Mouse (Mus musculus) heart, adult 8-10 months (tissue): ENCODE results near the gene Pde4b. TPM values are rescaled to one million over a fixed set of nuclear protein-coding genes. Genes with fewer than 3 reads are reported as not detected.

Source experiments
- DNase-seq: peaks from one replicate; pipeline ENCODE4 v3.0.0; 2022; ENCODE audit warnings: low spot score
- total RNA-seq, 4 experiments: library from RNA; stranded (reverse); gene quantifications; 2 replicates each; pipeline ENCODE4 v1.2.4; 2022

The Pde4b gene
- total RNA-seq, 4 experiments from 2014 or later, result 19.7 to 32.0 (median 21.1) TPM

DNA sequence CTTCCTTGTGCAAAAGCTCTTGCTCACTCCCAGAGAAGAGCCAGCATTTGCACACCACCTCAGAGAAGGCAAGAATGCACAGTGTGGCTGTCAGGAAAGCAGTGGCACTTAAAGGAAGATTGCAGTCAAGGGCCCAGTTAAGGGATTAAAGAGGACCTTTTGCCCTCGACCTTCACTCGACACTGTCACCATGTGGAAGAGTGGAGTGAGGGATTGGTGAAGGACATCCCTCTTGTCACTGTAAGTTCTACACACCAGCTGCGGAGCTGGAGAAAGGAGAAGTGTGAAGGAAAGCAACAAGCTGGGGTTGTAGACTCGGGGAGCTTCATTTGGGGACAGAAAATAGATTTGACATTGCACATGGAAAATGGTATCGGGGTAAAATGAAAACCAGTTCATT lies 89.9 kb downstream of the Pde4b start:
- DNase-seq, result no peak

DNA sequence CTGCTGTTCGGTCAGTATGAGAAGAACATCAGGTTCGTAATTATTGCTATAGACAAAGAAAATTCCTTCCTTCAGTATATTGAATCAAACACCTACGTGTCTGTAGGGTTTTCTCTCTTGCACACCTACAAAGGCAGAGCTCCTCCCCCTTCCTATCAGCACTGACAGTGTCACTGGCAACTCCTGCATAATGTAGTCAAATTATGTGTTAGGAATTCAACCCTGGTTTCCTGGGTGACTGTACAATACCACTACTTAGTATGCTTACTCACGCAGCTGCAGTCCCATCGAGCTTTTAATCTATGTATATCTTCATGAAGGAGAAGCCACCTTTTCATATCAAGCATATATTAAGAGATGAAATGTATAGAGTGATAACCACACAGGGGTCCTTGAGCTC lies 99.5 kb downstream of the Pde4b start:
- DNase-seq, result no peak

DNA sequence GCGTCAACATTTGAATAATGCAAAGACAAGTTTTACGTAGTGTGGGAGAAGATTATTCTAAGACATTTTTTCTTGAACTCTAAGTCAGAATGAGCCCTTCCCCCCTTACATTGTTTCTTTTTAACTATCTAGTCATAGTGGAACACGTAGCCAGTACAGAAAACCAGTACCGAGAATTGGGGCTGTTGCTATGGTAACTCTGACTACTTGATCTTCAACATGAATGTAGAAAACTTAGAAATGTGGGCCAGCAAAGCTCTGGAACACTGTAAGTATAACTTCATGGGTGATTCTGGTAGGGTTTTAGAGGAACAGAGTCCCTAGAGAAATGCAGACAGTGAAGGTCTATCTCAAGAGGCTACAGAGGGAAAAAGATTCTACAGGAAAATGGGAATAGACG lies 110.4 kb downstream of the Pde4b start:
- no peak for DNase-seq

DNA sequence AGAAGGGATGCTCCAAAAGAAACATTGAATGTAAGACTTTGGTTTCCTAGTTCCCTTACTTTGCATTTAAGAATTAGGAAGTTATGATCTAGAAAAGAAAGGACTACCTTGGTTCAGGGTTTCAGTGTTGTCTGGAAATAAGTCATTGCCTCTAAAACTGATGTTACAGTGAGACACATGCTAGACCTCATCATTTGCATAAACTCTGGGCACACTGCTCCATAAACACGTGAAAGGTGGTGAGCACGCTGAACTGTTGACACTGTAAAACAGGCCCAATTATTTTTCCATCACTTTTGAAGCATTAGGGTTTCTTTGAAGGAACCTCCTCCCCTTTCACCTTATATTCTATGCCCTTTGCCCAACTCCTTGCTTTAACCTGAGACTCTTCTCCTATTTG lies 122.4 kb downstream of the Pde4b start:
- no peak for DNase-seq

DNA sequence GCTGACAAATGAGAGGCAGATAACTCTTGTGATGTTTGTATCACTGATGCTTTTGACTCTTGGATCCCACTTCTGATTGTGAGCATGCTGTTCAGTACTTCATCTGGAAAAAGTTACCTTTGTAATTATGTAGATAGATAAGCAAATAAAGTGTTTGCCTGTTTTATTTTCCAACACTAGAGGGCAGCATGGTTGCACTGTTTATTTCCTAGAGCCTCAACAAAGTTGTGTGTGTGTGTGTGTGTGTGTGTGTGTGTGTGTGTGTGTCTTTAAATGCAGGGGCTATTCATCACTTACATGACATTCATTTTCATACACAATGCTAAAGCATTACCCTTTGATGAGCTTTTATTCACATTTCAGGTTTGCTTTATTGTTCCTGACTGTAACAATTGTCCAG lies 139.4 kb downstream of the Pde4b start:
- peak; percentile 19 for DNase-seq

DNA sequence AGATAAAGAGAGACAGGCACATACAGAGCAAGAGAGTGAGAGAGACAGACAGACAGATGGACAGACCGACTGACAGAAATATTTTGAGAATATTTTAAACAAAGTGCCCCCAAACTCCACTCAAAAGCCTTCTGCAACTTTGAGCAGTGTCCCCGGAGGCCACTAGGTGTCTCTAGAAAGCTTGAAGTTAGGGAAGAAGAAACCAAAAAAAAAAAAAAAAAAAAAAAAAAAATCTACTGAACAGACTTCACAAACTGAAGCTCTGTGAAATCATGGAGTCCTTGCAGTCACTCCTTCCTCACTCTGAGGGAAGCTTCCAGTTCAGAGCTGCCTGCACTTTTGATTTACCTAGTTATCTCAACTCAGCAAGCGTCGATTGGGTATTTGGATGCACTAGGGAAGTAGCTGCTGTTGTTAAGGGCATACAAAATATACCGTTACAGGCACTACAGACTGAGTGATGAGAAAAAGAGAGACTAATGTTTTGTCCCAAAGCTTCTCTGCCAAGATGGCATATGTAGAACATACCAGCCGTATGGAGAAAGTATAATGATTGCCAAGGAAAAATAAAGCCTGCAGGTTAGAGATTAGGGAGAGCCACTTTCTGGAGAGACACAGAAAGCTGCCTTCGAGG lies 141.7 kb downstream of the Pde4b start:
- peak; percentile 13 for DNase-seq

DNA sequence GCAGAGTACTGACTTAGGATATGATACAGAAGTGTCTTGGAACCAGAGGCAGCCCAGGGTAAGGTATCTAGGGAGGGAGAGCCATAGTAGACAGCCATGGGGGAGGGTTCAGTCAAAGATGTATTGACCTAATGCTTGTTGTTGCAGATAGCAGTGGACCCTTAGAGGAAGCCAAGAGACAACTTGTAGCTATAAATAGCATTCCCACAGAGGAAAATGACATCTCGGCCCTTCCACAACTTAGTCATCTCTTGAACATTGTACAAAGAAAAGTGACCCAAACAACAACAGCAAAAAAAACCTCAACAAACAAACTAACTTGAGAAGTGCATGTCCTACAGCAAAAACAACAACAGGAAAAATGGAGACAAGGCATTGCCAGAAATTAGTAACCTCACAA lies 143.6 kb downstream of the Pde4b start:
- DNase-seq, result no peak

DNA sequence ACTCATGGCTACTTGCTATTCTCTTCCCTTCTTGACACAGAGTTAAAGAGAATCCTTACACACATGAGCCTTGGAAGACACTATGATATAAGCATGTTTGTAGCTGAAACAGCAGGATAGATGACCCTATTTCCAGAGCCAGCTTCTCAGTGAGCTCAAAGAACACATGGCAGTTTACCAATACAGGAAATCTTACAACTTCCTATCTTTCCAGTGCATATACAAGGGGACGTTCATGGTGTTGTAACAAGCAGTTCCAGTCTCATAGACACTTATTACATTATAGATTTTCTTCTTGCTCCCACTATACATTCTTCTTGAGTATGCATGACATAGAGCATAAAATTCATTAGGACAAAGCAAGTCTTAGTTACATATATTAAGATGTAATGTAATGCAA lies 146.3 kb downstream of the Pde4b start:
- no peak for DNase-seq

DNA sequence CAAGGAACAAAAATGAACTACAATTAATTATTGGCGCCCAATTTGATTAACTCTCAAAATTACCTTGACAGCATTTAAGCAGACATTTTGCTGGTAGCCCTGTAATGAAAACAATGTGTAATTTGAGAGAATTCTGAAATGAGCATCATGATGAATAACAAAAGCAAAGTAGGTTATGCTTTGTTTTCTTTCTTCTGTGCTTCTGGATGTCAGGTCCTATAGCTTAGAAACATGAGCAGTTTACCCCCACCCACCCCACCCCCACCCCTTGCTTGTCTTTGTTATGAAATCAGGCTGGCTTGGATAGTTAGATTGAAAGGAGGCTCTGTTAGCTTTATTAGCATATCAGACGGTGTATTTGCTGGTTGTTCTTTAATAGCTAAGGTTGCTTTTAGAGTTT lies 147.8 kb downstream of the Pde4b start:
- no peak for DNase-seq

DNA sequence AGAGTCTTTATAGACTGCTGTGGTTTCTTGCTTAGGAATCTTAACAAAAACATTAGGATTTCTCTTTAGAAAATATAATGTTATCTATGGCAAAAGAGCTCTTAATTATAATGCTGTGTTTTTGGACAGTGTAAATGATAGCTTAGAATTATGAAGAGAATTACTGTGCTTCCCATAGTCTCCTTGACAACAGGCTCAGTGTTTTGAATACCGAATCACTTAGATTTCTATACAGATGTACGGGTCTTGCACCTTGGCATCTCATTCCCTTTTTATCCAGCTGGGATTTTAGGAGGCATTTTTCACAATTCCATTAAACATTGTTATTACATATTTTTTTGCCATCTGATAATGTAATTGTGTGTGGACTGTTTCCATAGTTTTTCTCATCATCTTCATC lies 151.8 kb downstream of the Pde4b start:
- no peak for DNase-seq

DNA sequence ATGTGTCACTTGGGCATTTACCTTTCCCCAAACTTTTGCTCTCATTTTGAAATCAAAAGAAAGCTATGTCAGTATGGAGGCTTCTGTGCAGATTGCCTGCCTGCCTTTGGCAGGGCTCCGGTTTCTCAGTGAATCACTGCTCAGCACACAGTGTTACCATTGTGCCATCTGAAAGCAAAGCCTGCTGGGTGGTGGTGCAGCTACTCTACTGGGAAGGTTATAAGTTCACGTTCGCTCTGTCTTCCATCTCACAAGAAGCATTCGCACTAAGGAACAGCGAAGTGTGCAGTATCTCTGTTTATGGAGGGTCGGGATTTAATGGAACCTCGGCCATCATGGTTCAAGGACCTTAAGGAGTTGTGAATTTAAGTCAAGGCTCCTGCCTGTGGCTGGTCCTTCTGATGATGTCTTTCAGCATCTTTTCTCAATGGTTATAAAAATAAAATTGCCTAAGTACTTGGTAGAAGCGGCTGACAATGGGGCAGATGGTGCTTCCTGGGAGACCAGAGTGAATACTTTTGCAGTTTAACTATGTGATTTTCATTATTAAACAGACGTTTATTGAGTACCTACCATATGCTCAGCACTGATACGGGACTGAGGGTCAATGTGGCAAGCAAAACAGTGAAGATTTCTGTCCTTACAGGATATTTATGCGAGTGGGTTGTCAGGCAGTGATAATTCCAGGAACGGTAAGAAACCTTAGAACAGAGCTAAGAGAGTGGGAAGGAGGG lies 152.5 kb downstream of the Pde4b start:
- DNase-seq, result no peak

DNA sequence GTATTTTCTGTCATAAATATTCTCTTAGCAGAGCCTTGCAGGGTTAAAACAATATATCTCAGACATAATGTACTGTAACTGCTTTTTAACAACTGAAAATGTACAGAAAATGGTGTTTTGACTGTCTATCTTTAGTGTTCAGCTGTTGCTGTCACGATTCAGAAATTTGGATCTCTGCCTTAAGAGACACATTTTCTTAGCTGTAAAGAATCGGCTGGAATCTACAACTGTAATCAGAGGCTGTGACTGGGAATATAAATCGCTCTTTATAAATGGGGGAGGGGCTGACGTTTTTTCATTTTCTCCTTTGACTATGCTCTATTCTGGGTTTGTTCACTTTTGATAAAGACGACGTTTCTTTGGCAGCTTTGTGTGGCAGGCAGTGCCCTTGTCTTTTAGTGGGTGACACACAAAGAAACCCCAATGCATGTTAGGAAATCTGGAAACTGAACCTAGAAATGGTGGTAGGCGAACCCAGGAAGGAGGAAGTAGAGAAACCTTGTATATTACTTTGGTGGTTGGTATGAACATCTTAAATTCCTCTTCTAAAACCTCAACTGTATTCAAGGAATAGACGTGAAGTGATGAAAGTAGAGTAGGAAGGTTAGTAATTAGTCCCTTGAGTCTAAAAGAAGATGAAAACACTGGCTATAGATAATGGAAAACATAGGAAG lies 153.5 kb downstream of the Pde4b start:
- DNase-seq, result no peak

DNA sequence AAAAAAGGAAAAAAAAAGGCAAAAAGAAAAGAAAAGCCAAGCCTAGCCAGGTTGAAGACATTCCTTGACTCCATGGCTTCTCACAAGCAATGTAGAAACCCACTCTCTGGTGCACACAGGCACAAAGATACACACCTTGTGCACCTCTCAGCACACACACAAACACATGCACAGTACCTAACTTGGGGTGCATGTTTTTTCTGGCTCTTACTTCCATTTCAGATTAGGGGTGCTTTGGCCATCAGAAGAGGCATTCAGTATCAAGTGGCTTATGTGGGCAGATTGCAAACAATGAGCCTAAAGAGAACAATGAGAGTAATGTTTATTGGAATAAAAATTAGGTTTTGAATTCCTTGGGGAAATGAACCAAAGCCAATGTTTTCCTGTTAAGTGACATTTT lies 166.7 kb downstream of the Pde4b start:
- DNase-seq, result no peak

DNA sequence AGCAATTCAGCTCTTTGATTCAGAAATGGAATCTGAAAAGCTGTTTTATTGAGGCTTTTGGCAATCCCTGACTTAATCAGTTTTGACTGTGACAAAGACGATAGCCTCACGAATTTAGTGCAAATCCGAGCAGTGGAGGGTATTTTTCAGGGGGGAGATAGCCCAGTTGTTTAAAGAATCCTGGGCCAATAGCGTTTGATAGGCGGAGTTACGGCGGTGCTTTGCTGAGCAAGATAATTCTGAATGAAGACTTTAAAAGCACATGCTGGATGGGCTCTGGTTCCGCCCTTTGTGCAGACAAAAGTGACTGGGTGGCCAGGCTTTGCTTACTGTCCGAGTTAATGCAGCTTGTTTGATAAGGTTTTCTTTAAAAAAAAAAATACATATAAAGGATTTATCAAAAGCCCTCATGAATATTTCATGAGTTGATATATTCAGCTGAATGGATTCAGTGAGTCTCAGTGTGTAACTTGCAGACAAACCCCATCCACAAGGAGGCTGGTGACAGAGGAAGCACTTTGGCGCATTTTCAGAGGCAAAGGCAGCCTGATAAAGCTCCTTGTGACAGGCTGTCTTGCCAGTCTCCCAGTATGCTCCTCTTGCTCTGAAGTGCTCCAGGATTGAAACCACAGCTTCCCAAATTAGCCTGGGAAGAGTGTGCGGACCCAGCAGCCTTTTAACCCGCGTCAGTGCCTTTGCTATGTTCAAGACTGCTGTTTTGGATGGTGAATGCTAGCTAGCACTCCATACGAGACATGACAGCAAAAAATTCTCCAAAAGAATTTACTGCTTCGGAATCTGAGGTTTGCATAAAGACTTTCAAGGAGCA lies 167.3 kb downstream of the Pde4b start:
- peak; percentile 38 for DNase-seq

DNA sequence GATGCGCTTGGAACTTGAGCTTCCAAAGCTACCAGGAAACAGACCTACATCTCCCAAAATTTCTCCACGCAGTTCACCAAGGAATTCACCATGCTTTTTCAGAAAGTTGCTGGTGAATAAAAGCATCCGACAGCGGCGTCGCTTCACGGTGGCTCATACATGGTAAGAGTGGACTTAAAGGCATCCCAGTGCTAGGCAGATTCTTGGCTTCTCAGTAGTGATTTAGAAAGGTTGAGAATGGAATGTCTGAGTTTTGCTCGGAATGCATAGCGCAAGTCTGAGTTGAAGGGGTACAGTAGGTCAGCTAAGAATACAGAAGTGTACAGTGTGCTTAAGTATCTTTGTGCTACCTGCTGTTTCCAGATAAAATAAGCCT lies 167.9 kb downstream of the Pde4b start:
- no peak for DNase-seq

DNA sequence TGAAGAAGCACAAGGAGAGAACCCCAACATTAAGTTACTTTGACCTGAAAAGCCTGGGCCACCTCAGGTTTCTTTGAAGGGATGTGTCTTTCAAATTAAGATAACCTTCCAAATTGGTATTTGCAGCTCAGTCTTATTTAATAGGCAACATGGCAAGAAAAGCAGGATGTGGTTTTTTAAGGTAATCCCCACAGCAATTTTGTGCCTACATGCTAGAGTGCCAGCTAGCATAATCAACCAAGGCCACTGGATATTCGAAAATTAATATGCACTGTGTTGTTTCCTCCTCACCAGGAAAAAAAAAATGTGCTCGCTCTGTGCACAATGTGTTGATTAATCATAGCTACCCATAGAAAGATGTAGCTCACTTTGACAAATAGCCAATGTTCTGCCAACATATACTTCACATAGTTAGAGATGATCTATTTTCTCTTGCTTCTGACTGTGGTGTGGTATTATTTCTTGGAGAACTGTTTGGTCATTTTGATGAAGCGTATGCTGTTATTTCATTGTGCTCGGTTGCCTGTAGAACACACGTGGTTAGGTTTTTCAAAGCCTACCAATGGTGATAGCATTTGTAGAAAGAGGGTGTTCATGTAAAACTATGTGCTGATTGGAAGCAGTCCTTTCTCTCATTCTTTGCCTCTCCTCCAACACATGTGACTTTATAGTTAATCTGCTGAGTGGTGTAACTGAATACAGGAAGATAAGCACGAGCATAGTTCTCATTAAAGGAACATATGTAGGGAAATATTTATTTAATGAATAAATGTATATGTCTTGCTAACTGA lies 169.0 kb downstream of the Pde4b start:
- DNase-seq, result no peak

DNA sequence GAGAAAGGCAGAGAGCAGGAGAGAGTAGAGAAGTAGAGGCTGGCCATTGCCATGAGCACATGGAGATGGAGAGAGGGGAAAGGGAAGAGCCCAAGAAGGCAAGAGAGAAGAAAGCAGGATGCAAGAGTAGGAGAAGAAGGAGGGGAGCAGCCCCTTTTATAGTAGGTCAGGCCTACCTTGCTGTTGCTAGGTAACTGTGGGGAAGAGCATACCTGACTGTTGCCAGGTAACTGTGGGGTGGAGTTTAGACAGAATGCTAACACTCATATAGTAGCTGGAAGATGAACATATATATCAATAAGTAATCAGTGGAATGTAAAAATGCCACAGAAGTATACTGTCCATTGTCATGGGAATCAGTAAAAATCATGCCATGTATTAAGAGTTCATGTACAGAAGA lies 172.9 kb downstream of the Pde4b start:
- no peak for DNase-seq

DNA sequence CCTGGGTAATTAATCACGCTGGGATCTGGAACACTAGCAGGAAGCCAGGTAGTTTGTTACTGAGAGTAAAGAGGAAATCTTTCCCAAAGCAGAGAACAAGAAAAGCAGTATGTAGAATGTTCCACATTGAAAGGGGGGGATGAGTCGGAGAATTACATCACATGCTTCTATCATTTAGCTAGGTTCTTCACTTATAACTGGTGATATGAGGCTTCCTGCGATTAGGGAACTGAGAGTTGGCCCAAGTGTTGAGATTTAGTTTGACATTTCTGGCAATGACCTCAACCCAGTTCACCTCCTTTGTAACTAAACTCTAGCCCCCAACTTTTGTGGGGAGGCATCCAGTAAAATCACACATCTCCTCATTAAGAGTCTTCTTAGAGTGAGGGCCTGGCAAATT lies 185.0 kb downstream of the Pde4b start:
- DNase-seq, result no peak

DNA sequence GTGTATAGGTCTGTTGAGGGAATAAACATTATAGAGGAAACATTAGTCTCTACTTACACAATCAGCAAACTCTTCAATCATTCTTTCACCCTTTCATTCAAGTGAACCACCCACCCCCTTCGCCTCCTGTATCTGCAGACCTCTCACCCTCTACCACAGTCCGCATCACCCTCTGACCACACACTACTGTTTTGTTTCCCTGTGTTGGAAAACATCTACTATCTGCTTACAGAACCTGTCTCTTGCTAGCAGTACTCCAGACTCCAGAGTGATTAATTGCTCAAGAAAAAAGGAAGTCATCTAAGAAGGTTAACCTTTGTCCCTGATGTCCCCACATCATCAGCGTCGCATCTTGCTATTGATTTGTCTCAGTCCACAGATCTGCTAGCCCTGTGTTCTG lies 185.4 kb downstream of the Pde4b start:
- DNase-seq, result no peak

DNA sequence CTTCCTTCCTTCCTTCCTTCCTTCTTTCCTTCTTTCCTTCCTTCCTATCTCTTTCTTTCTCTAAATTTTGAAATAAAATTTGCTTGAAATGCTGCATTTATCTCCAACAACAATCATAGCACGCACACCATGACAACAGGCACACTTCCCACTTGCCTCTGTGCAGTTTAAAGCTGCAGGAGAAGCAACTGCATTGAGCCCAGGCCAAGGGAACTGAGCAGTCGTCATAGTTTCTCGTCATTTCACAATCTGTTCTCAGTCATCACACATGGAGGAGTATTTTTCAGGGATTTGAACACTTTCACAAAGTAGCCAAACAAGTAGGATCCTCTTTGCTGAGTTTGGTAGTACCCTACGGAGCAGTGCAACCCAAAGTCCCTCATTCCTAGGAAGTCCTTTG lies 188.4 kb downstream of the Pde4b start:
- DNase-seq, result no peak

DNA sequence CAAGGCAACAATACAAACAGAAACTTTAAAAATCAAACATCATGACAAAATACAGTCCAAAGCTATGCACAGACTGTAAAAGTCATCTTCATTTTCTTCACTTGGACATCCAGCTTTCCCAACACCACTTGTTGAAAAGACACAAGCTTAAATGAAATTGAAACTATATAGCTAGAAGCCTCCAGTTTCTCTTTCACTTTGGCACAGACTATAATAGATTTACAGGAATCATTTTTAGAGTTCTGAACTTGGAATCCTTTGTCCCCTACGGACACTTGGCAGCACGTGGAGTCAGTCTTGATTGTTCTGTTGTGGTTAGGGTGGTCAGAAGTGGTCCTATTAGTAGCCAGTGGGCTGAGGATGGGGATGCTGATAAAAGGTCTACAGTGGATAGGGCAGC lies 191.6 kb downstream of the Pde4b start:
- no peak for DNase-seq

DNA sequence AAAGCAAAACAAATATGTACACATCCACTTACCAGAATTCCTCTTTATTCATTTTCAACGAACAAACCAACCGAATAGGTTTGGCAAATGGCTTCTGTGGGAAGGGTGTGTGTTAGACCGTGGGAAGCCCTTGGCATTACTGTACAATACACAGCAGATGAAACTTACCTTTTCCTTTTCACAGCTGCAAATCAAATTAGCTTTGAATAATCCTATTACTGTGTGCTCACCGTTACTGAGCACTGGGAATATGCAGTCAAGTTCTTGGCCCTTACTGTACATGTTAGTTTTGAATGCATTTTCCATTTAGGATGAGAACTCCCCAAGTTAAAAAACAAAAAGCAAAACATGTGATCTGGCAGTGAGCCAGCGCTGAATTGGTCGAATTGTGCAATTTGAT lies 199.8 kb downstream of the Pde4b start:
- DNase-seq, result no peak
